Mouse (Mus musculus) heart, postnatal 0 days (tissue): ENCODE data around the gene Il17c.

Experiments used
- CTCF ChIP-seq: IDR thresholded peaks from 2 replicates; pipeline ENCODE4 v1.5.1; 2016; ENCODE audit warnings: antibody characterized with exemption, control low read depth, low read depth
- EP300 ChIP-seq: IDR thresholded peaks from 2 replicates; pipeline ENCODE4 v1.6.1; 2016; ENCODE audit warnings: antibody characterized with exemption, low read depth

DNA sequence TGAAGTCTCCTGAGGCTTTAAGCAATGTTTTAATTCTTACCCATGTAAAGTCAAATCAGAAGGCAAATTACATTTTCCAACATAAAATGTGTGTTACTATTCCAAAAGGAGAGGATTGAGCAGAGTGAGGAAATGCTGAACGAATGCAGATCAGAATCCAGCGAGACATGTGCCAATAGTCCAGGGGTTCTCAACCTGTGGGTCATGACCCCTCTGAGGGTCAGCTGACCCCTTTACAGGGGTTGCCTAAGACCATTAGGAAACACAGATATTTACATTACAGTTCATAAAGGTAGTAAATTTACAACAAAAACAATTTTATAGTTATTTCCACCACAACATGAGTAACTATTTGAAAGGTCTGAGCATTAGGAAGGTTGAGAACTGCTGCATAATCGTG lies 31.1 kb upstream of the Il17c start:
- no peak for TF ChIP-seq CTCF
- no peak for TF ChIP-seq EP300
